Mouse (Mus musculus) erythroid progenitor cell, adult 5-6 weeks (primary cell): ENCODE measurements around the gene Igsf21. TPM values are rescaled to one million over a fixed set of nuclear protein-coding genes. Genes with fewer than 3 reads are reported as not detected.

ENCODE experiments used
- ATAC-seq: replicated peaks from 2 replicates; pipeline ENCODE4 v1.8.0; 2016; ENCODE audit warnings: moderate number of reproducible peaks, mild to moderate bottlenecking, moderate TSS enrichment, inconsistent platforms; ENCODE audit not compliant: poor library complexity, low FRiP score, severe bottlenecking
- total RNA-seq, 2 experiments: library from RNA; stranded (forward) in 1 of 2; stranded (reverse) in 1 of 2; fragments of 150-400 nt in 1 of 2; fragments of 186-747, 209-891 nt in 1 of 2; gene quantifications; 2 replicates each; pipeline versions ENCODE4 v1.2.3 to v1.2.4; 2015 to 2017; ENCODE audit warnings: low replicate concordance in 2 of 2

Igsf21 gene
- total RNA-seq, 2 experiments from 2014 or later: not detected

- ATAC-seq: no peak
These were observed 4.3 kb downstream of the Igsf21 start for GRCm38 (mm10) chr4:140242291-140242690.

GRCm38 (mm10) chr4:140237305-140237741, 9.3 kb downstream of the Igsf21 start:
- no peak for ATAC-seq

GRCm38 (mm10) chr4:140235361-140236153, 11.0 kb downstream of the Igsf21 start:
- ATAC-seq: no peak

- ATAC-seq: no peak
These were observed 12.0 kb downstream of the Igsf21 start for GRCm38 (mm10) chr4:140234412-140235205.

GRCm38 (mm10) chr4:140227837-140228236, 18.7 kb downstream of the Igsf21 start:
- no peak for ATAC-seq

DNA sequence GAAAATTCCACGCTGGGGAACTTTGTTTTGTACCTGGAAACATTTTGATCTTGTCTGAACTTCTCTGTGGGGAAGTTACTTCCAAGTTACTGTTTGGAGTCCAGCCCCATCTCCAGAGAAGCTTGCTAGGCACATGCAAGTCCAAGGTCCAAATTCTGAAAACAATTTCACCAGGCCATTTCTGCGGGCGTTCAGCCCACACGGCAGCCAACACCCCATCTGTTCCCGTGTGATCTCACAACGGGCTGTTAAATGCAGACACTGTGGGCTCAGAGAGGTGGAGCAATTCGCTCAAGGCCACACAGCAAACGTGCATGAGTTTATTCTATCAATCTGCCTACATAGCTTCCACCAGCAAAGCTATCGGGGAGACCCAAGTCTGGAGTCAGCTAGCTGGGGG, 21.4 kb downstream of the Igsf21 start:
- ATAC-seq: no peak

- ATAC-seq: no peak
These were observed 22.1 kb downstream of the Igsf21 start for GRCm38 (mm10) chr4:140224451-140224850.

- ATAC-seq: no peak
These were observed 23.5 kb downstream of the Igsf21 start for GRCm38 (mm10) chr4:140223067-140223466.

- no peak for ATAC-seq
These were observed 26.1 kb downstream of the Igsf21 start for GRCm38 (mm10) chr4:140220326-140221093.

DNA sequence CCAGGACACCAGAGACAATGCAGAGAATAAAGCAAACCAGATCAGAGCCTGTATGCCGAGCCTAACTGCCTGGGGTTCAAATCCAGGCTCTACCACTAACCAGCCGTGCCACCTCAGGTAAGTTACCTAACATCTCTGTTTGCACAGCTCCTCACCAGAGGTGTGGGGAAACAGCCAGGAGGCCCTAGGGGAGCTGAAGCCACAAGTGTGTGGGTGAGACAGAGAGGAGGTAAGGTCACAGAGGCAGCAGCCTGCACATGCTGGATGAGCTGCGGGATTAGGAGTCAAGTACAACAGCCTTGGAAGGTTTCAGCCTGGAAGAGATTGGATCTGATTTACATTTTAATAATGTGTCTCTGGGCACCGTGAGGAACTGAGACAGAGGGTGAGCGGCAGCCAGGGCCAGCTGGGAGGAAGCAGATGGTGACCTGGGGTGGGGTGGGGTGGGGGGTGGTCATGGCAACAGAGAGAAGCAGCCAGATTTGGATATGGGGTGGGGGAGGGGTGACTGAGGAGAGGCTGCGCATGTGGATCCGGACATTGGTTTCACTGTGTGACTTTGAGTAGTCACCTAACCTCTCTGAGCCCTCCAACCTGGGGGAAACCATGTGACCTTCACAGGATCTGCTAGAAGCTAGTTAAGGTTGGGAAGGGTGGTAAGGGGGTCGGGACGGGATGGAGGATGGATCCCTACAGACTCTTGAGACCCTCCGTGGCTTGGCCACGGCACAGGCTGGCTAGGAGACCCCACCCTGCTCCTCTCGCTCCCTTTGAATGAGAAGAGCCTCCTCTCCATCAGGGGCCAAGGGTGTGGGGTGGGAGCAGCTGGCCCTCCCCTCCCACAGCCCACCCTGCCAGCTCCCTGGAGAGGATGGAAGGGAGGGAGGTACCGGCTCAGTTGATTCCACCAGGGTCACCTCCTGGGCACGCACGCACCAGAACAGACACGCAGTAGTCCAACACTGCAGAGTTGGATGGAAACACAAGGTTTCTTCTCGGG, 27.4 kb downstream of the Igsf21 start:
- ATAC-seq: no peak

DNA sequence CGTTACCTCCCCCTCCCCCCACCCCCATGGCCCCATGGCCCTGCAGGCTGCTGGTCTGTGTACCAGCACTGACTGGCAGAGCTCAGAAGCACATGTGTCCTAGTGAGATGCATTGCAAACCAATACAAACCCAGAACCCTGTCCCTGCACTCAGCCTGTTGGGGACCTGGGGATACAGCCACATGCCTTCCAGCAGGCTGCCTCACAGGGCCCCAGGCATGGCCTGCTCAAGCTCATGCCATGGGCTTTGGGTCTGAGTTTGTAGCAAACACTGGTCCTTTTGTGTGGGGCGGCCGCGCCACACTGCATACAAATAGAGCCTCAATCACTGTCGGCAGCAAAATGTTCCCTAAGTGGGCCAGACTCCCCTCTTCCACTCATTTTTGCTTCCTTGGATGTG, 28.2 kb downstream of the Igsf21 start:
- ATAC-seq: no peak

DNA sequence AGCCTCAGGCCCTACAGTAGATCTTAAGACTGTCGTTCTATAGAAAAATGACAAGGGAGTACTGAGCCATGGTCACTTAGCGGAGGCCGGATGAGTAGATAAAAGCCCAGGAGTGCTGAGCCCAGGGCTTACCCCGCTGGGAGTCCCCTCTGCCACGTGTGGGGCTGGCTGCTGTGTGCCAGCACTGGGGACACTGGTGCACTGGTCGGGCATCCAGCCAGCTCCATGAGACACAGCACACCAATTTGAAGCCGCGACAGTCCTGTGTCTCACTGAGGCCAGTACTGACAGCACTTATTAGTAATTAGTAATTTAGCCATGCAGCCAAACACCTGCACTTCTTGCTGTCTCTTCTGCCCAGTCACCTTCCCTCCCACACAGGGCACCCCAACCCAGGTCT, 28.6 kb downstream of the Igsf21 start:
- ATAC-seq: no peak

GRCm38 (mm10) chr4:140216096-140216495, 30.5 kb downstream of the Igsf21 start:
- no peak for ATAC-seq

DNA sequence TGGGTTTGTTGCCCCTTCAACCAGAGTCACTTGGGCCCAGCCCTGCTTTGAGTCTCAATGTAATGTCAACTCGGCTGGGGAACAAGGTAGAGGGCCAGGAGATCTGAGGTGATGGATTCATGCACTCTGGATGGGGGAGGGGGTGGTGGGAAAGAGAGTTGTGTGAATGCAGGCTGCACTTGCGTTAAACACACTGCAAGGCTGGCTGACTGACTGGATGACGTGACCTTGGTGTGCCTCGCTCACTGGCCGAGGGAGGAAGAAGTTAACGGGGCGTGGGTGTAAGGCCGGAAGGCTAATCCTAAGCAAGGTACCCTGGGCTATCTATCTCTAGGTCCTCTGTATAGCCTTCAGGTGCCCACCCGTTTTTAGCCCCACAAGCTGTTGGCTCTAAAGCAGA, 31.4 kb downstream of the Igsf21 start:
- ATAC-seq: no peak

GRCm38 (mm10) chr4:140214406-140214805, 32.2 kb downstream of the Igsf21 start:
- ATAC-seq: no peak

GRCm38 (mm10) chr4:140210129-140210890, 36.3 kb downstream of the Igsf21 start:
- ATAC-seq: no peak

- ATAC-seq: no peak
These were observed 40.8 kb downstream of the Igsf21 start for GRCm38 (mm10) chr4:140205811-140206231.

DNA sequence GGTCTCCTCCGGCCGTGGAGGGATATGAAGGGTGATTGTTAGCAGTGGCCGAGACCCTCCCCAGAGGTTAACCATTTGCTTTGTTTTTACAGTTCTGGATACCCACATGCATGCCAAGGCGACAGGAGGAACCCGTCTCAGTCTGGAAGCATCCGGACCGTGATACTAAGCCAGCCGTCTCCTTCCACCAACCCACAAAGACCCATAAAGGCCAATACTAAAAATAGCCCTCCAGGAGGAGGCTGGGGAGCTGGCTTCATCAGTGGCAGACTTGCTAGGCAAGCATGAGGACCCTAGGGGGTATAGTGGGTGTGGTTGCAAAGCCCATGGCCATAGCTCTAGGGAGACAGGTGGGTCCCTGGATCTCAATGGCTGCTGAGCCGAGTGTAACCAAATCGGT, 41.8 kb downstream of the Igsf21 start:
- no peak for ATAC-seq
